Mouse (Mus musculus) urinary bladder, adult 18-20 months (tissue): ENCODE results near the gene Vav3.

ENCODE experiments used
- DNase-seq, 2 experiments: peaks; one replicate each; pipeline ENCODE4 v3.0.0; 2022; ENCODE audit warnings: low spot score in 2 of 2, mixed read lengths in 2 of 2

Vav3 gene

GRCm38 (mm10) chr3:109352690-109353089, 12.2 kb downstream of the Vav3 start:
- no peak for DNase-seq

GRCm38 (mm10) chr3:109353814-109354213, 13.4 kb downstream of the Vav3 start:
- no peak for DNase-seq

GRCm38 (mm10) chr3:109355158-109355557, 14.7 kb downstream of the Vav3 start:
- DNase-seq: no peak

- DNase-seq: no peak
Observed at GRCm38 (mm10) chr3:109360746-109361145, 20.3 kb downstream of the Vav3 start.

- no peak for DNase-seq
Observed at GRCm38 (mm10) chr3:109361882-109362281, 21.4 kb downstream of the Vav3 start.

GRCm38 (mm10) chr3:109362310-109362709, 21.9 kb downstream of the Vav3 start:
- no peak for DNase-seq

GRCm38 (mm10) chr3:109363522-109363921, 23.1 kb downstream of the Vav3 start:
- no peak for DNase-seq

GRCm38 (mm10) chr3:109365875-109366274, 25.4 kb downstream of the Vav3 start:
- no peak for DNase-seq

- no peak for DNase-seq
Observed at GRCm38 (mm10) chr3:109366411-109366851, 26.0 kb downstream of the Vav3 start.

- no peak for DNase-seq
Observed at GRCm38 (mm10) chr3:109368383-109369289, 28.2 kb downstream of the Vav3 start.

- DNase-seq: no peak
Observed at GRCm38 (mm10) chr3:109371576-109371975, 31.1 kb downstream of the Vav3 start.

GRCm38 (mm10) chr3:109372678-109373077, 32.2 kb downstream of the Vav3 start:
- DNase-seq: no peak

- DNase-seq: no peak
Observed at GRCm38 (mm10) chr3:109378278-109378677, 37.8 kb downstream of the Vav3 start.

- DNase-seq: no peak
Observed at GRCm38 (mm10) chr3:109378684-109379083, 38.2 kb downstream of the Vav3 start.

GRCm38 (mm10) chr3:109388730-109389129, 48.3 kb downstream of the Vav3 start:
- DNase-seq: no peak

GRCm38 (mm10) chr3:109401527-109401926, 61.1 kb downstream of the Vav3 start:
- DNase-seq: no peak

- no peak for DNase-seq
Observed at GRCm38 (mm10) chr3:109411294-109411693, 70.8 kb downstream of the Vav3 start.

- DNase-seq: no peak
Observed at GRCm38 (mm10) chr3:109420403-109420802, 80.0 kb downstream of the Vav3 start.

GRCm38 (mm10) chr3:109421019-109421418, 80.6 kb downstream of the Vav3 start:
- no peak for DNase-seq

GRCm38 (mm10) chr3:109423440-109424079, 83.1 kb downstream of the Vav3 start:
- DNase-seq: no peak

- no peak for DNase-seq
Observed at GRCm38 (mm10) chr3:109431285-109431684, 90.8 kb downstream of the Vav3 start.

- DNase-seq: no peak
Observed at GRCm38 (mm10) chr3:109438552-109438951, 98.1 kb downstream of the Vav3 start.

- no peak for DNase-seq
Observed at GRCm38 (mm10) chr3:109439253-109439652, 98.8 kb downstream of the Vav3 start.
